Mouse (Mus musculus) midbrain, embryonic 14.5 days (tissue): ENCODE data around the gene Krtap13-1. TPM values are rescaled to one million over a fixed set of nuclear protein-coding genes. Genes with fewer than 3 reads are reported as not detected.

ENCODE experiments used
- polyA plus RNA-seq: library from polyadenylated mRNA; unstranded; fragments of >200 nt; fragmentation: Nextera tagmentation; extraction: Ambion mirVana; gene quantifications from 2 replicates; pipeline ENCODE4 v1.2.1, GENCODE M21; 2014

Gene Krtap13-1
- polyA plus RNA-seq, 1 experiment from 2014 or later, result not detected

Other genes starting within 250 kb of the Krtap13-1 start
- not detected in 2 replicates for gene Cldn17, start 221.9 kb upstream of the Krtap13-1 start, polyA plus RNA-seq
- not detected in 2 replicates for gene Cldn8, start 165.7 kb upstream of the Krtap13-1 start, polyA plus RNA-seq
- not detected in 2 replicates for gene Krtap24-1, start 116.6 kb upstream of the Krtap13-1 start, polyA plus RNA-seq
- gene 2310079G19Rik, start 101.2 kb upstream of the Krtap13-1 start, polyA plus RNA-seq, result not detected in 2 replicates
- not detected in 2 replicates for gene Krtap26-1, start 81.1 kb upstream of the Krtap13-1 start, polyA plus RNA-seq
- not detected in 2 replicates for gene Krtap27-1, start 57.2 kb upstream of the Krtap13-1 start, polyA plus RNA-seq
- gene 2310061N02Rik, start 20.9 kb upstream of the Krtap13-1 start, polyA plus RNA-seq, result not detected in 2 replicates
- not detected in 2 replicates for gene Krtap13, start 22.8 kb downstream of the Krtap13-1 start, polyA plus RNA-seq
- not detected in 2 replicates for gene 2310034C09Rik, start 30.0 kb downstream of the Krtap13-1 start, polyA plus RNA-seq
- gene 2310057N15Rik, start 45.3 kb downstream of the Krtap13-1 start, polyA plus RNA-seq, result not detected in 2 replicates
- not detected in 2 replicates for gene Gm5965, start 49.0 kb downstream of the Krtap13-1 start, polyA plus RNA-seq
- not detected in 2 replicates for gene Gm20741, start 83.4 kb downstream of the Krtap13-1 start, polyA plus RNA-seq
- gene Krtap15, start 91.4 kb downstream of the Krtap13-1 start, polyA plus RNA-seq, result not detected in 2 replicates
- gene Krtap14, start 97.3 kb downstream of the Krtap13-1 start, polyA plus RNA-seq, result not detected in 2 replicates
- gene Krtap19-1, start 140.5 kb downstream of the Krtap13-1 start, polyA plus RNA-seq, result not detected in 2 replicates
- gene Krtap19-2, start 145.4 kb downstream of the Krtap13-1 start, polyA plus RNA-seq, result not detected in 2 replicates
- gene Krtap19-3, start 149.2 kb downstream of the Krtap13-1 start, polyA plus RNA-seq, result not detected in 2 replicates
- gene Krtap19-4, start 156.2 kb downstream of the Krtap13-1 start, polyA plus RNA-seq, result not detected in 2 replicates
- not detected in 2 replicates for gene Krtap19-5, start 167.6 kb downstream of the Krtap13-1 start, polyA plus RNA-seq
- not detected in 2 replicates for gene Krtap19-9b, start 203.4 kb downstream of the Krtap13-1 start, polyA plus RNA-seq
- gene Krtap16-3, start 234.0 kb downstream of the Krtap13-1 start, polyA plus RNA-seq, result not detected in 2 replicates